Mouse (Mus musculus) liver, embryonic 14.5 days (tissue): Measurements from ENCODE around the gene Crebrf.

ENCODE experiments used
- CTCF ChIP-seq: IDR thresholded peaks from 2 replicates; pipeline ENCODE4 v1.5.1; 2016; ENCODE audit warnings: antibody characterized with exemption, low read depth, control low read depth
- EP300 ChIP-seq: IDR thresholded peaks from 2 replicates; pipeline ENCODE4 v1.6.1; 2016; ENCODE audit warnings: antibody characterized with exemption, low read depth

GRCm38 (mm10) chr17:26695193-26695592, 20.3 kb upstream of the Crebrf start:
- no peak for TF ChIP-seq CTCF
- no peak for TF ChIP-seq EP300
